Mouse (Mus musculus) NIH3T3 (cell line): ENCODE results near the gene Mlkl.
"Not testable (repeated sequence)": the region's sequence is repeated elsewhere in the genome, so short reads cannot be mapped to it uniquely, and the experiment has no call there.

Experiments
- DNase-seq: peaks from one replicate; pipeline ENCODE4 v3.0.0-alpha.2; 2012; ENCODE audit warnings: low read depth

Gene Mlkl

GRCm38 (mm10) chr8:111313961-111314360 is 24.0 kb downstream of the Mlkl start:
- DNase-seq = not testable (repeated sequence)

- peak; percentile 25 for DNase-seq
Observed at GRCm38 (mm10) chr8:111312758-111313162, 25.2 kb downstream of the Mlkl start.

- not testable (repeated sequence) for DNase-seq
Observed at GRCm38 (mm10) chr8:111310006-111310405, 28.0 kb downstream of the Mlkl start.

GRCm38 (mm10) chr8:111305031-111305730 is 32.8 kb downstream of the Mlkl start:
- peak; percentile 41 for DNase-seq

- DNase-seq = no peak
Observed at GRCm38 (mm10) chr8:111304359-111304758, 33.6 kb downstream of the Mlkl start.

- DNase-seq = not testable (repeated sequence)
Observed at GRCm38 (mm10) chr8:111303076-111303803, 34.7 kb downstream of the Mlkl start.

- peak; percentile 21 for DNase-seq
Observed at GRCm38 (mm10) chr8:111300597-111301546, 37.1 kb downstream of the Mlkl start.

- DNase-seq = peak; percentile 98
Observed at GRCm38 (mm10) chr8:111299821-111300568, 38.0 kb downstream of the Mlkl start, which contains the start of gene Rfwd3. TSS of gene Rfwd3 (minus strand) at chr8:111300222.

GRCm38 (mm10) chr8:111299363-111299820 is 38.6 kb downstream of the Mlkl start:
- DNase-seq = peak; percentile 62

GRCm38 (mm10) chr8:111298011-111298410 is 40.0 kb downstream of the Mlkl start:
- DNase-seq = no peak

- DNase-seq = no peak
Observed at GRCm38 (mm10) chr8:111291733-111292132, 46.2 kb downstream of the Mlkl start.

GRCm38 (mm10) chr8:111290586-111290985 is 47.4 kb downstream of the Mlkl start:
- no peak for DNase-seq

- no peak for DNase-seq
Observed at GRCm38 (mm10) chr8:111285603-111286002, 52.4 kb downstream of the Mlkl start.

- DNase-seq = no peak
Observed at GRCm38 (mm10) chr8:111282093-111282492, 55.9 kb downstream of the Mlkl start.

GRCm38 (mm10) chr8:111268277-111268676 is 69.7 kb downstream of the Mlkl start:
- peak; percentile 50 for DNase-seq

- DNase-seq = peak; percentile 35
Observed at GRCm38 (mm10) chr8:111266161-111266560, 71.8 kb downstream of the Mlkl start.

GRCm38 (mm10) chr8:111264693-111265220 is 73.2 kb downstream of the Mlkl start:
- DNase-seq = no peak

GRCm38 (mm10) chr8:111261981-111262381 is 76.0 kb downstream of the Mlkl start:
- DNase-seq = peak; percentile 62
